Mouse (Mus musculus): Measurements from ENCODE around the gene Ctsw. TPM values are rescaled to one million over a fixed set of nuclear protein-coding genes. Genes with fewer than 3 reads are reported as not detected.
A peak's percentile ranks its signal among the peaks of the same experiment; 100 is the strongest.

Ctsw gene
- total RNA-seq, 2 experiments from 2014 or later, result 2.5 to 4.9 TPM

GRCm38 (mm10) chr19:5447515-5448353 lies 20.6 kb downstream of the Ctsw start, which contains the start of gene Fosl1:
Fosl1 (plus strand) TSS chr19:5447547.
- peak in 1 of 2 experiments; percentile 83 for DNase-seq (ENCODE audit: extremely low spot score in 1 of 2, low spot score in 2 of 2)
- intact Hi-C loops (cut with DNase I), result no loop called here

- no peak for DNase-seq (ENCODE audit: extremely low spot score in 1 of 2, low spot score in 2 of 2)
- intact Hi-C loops (cut with DNase I), result no loop called here
Measured at GRCm38 (mm10) chr19:5445747-5446146, 22.6 kb downstream of the Ctsw start.

GRCm38 (mm10) chr19:5444954-5445353 lies 23.4 kb downstream of the Ctsw start:
- no peak for DNase-seq (ENCODE audit: extremely low spot score in 1 of 2, low spot score in 2 of 2)
- intact Hi-C loops (cut with DNase I), result no loop called here

GRCm38 (mm10) chr19:5444371-5444908 lies 23.9 kb downstream of the Ctsw start:
- intact Hi-C loops (cut with DNase I), result no loop called here
- DNase-seq (ENCODE audit: extremely low spot score in 1 of 2, low spot score in 2 of 2), result no peak

- DNase-seq (ENCODE audit: extremely low spot score in 1 of 2, low spot score in 2 of 2), result no peak
- intact Hi-C loops (cut with DNase I), result no loop called here
Measured at GRCm38 (mm10) chr19:5433951-5434350, 34.4 kb downstream of the Ctsw start.

GRCm38 (mm10) chr19:5432992-5433852 lies 35.1 kb downstream of the Ctsw start:
- intact Hi-C loops (cut with DNase I), result no loop called here
- DNase-seq (ENCODE audit: extremely low spot score in 1 of 2, low spot score in 2 of 2), result peak in 1 of 2 experiments; percentile 65

- DNase-seq (ENCODE audit: extremely low spot score in 1 of 2, low spot score in 2 of 2), result no peak
- intact Hi-C loops (cut with DNase I), result no loop called here
Measured at GRCm38 (mm10) chr19:5431911-5432464, 36.3 kb downstream of the Ctsw start.

- no peak for DNase-seq (ENCODE audit: extremely low spot score in 1 of 2, low spot score in 2 of 2)
- intact Hi-C loops (cut with DNase I), result no loop called here
Measured at GRCm38 (mm10) chr19:5430408-5430807, 37.9 kb downstream of the Ctsw start.

- peak in 1 of 2 experiments; percentile 54 for DNase-seq (ENCODE audit: extremely low spot score in 1 of 2, low spot score in 2 of 2)
- intact Hi-C loops (cut with DNase I), result no loop called here
Measured at GRCm38 (mm10) chr19:5429806-5430205, 38.5 kb downstream of the Ctsw start.

- DNase-seq (ENCODE audit: extremely low spot score in 1 of 2, low spot score in 2 of 2), result no peak
- intact Hi-C loops (cut with DNase I), result no loop called here
Measured at GRCm38 (mm10) chr19:5429219-5429618, 39.1 kb downstream of the Ctsw start.

- no peak for DNase-seq (ENCODE audit: extremely low spot score in 1 of 2, low spot score in 2 of 2)
- intact Hi-C loops (cut with DNase I), result no loop called here
Measured at GRCm38 (mm10) chr19:5428083-5428482, 40.2 kb downstream of the Ctsw start.

- no peak for DNase-seq (ENCODE audit: extremely low spot score in 1 of 2, low spot score in 2 of 2)
- intact Hi-C loops (cut with DNase I), result no loop called here
Measured at GRCm38 (mm10) chr19:5426640-5427290, 41.5 kb downstream of the Ctsw start.

- intact Hi-C loops (cut with DNase I), result no loop called here
- DNase-seq (ENCODE audit: extremely low spot score in 1 of 2, low spot score in 2 of 2), result peak in 1 of 2 experiments; percentile 50
Measured at GRCm38 (mm10) chr19:5425906-5426565, 42.3 kb downstream of the Ctsw start.

- peak; percentile 91 to 97 for DNase-seq (ENCODE audit: extremely low spot score in 1 of 2, low spot score in 2 of 2)
- intact Hi-C loops (cut with DNase I), result no loop called here
Measured at GRCm38 (mm10) chr19:5424782-5425741, 43.2 kb downstream of the Ctsw start, which contains the start of the genes Drap1 and AI837181. Drap1 (minus strand) TSS chr19:5424979. AI837181 (plus strand) TSS chr19:5425144.

GRCm38 (mm10) chr19:5424092-5424781 lies 44.1 kb downstream of the Ctsw start:
- intact Hi-C loops (cut with DNase I), result no loop called here
- peak in 1 of 2 experiments; percentile 88 for DNase-seq (ENCODE audit: extremely low spot score in 1 of 2, low spot score in 2 of 2)

GRCm38 (mm10) chr19:5423561-5423960 lies 44.7 kb downstream of the Ctsw start:
- no peak for DNase-seq (ENCODE audit: extremely low spot score in 1 of 2, low spot score in 2 of 2)
- intact Hi-C loops (cut with DNase I), result no loop called here

Measured in left cerebral cortex, postnatal 10 days (tissue).